ENCODE assay signal across 18 mouse cellular contexts in genomic region chr1:157168891-157169290, GRCm38 (mm10).
DNase-seq lines count a peak whose midpoint lies in the region; ATAC-seq and TF ChIP-seq lines count a peak whose summit lies in the region.
"Had no signal": no experiment of that assay in that cellular context is flagged by ENCODE, and none has a peak within 500 bp of the region (broad histone marks: within the 10 kb centered on the region; RNA-seq: fewer than 3 reads in every experiment).

No protein-coding gene starts in this region.

- H3K36me3 ChIP-seq in midbrain, embryonic 16.5 days (ENCODE audit: control insufficient read depth, insufficient read depth, low read length) = no peaks in the 10 kb centered on the region; the same call in 1 of the 2 replicates
- H3K36me3 ChIP-seq: embryonic facial prominence, embryonic 12.5 days had no signal

- H3K4me3 ChIP-seq in left cerebral cortex, adult 2 months = no peak overlapping the region
- H3K4me3 ChIP-seq in midbrain, embryonic 16.5 days (ENCODE audit: low read depth, low read length) = no peak overlapping the region
- H3K4me3 ChIP-seq: embryonic facial prominence, embryonic 12.5 days; heart, embryonic 10.5 days had no signal

- intact Hi-C loops in left cerebral cortex, adult 2 months (cut with DNase I) = loop anchor here (2.0 to 5.0 kb wide), 3 partner anchors 14 to 348 kb away; no protein-coding TSS in a partner anchor

- no peak for ATAC-seq in midbrain, embryonic 16.5 days
- ATAC-seq: forebrain, embryonic 14.5 days had no signal

- no peak for TF ChIP-seq CTCF in left cerebral cortex, adult 2 months (IDR thresholded peaks at IDR 0.05)

- H3K27ac ChIP-seq in left cerebral cortex, adult 2 months = peak overlapping the region; percentile 74
- H3K27ac ChIP-seq in midbrain, embryonic 16.5 days (ENCODE audit: low read length) = no peak overlapping the region
- H3K27ac ChIP-seq: embryonic facial prominence, embryonic 12.5 days; heart, embryonic 10.5 days; hindbrain, embryonic 14.5 days had no signal

- DNase-seq in layer of hippocampus, adult 18-20 months (ENCODE audit: low spot score in 2 of 2) = peak; percentile 42 to 74
- DNase-seq in layer of hippocampus, postnatal 25 days (ENCODE audit: extremely low spot score in 1 of 2, low spot score in 1 of 2) = no peak
- peak; percentile 74 to 82 for DNase-seq in frontal cortex, adult 2 months (ENCODE audit: extremely low spot score in 1 of 2, low spot score in 1 of 2)
- DNase-seq in left cerebral cortex, adult 2 months (ENCODE audit: extremely low spot score in 1 of 2, low spot score in 2 of 2) = peak in 1 of 2 experiments; percentile 56
- DNase-seq in right cerebral cortex, postnatal 25 days = peak; percentile 58
- DNase-seq in kidney, adult 9 months = no peak
- DNase-seq in urinary bladder, postnatal 25 days (ENCODE audit: low spot score) = no peak
- DNase-seq: B cell, adult 2 months; cerebellum, adult 9-11 months; kidney, adult 8-10 months; kidney, postnatal 25 days; liver; retina, postnatal 1 day had no signal

- H3K27me3 ChIP-seq in midbrain, embryonic 16.5 days (ENCODE audit: control insufficient read depth, insufficient read depth, low read depth, low read length) = no peaks in the 10 kb centered on the region
- H3K27me3 ChIP-seq: embryonic facial prominence, embryonic 12.5 days had no signal

- H3K9ac ChIP-seq in midbrain, embryonic 16.5 days (ENCODE audit: low read depth, low read length) = no peak overlapping the region
- H3K9ac ChIP-seq: embryonic facial prominence, embryonic 12.5 days; hindbrain, embryonic 14.5 days had no signal

- 92% methylated on average over 7 of the region's 7 CpGs for WGBS in midbrain, embryonic 16.5 days

- H3K9me3 ChIP-seq in midbrain, embryonic 16.5 days (replicated peaks; ENCODE audit: control insufficient read depth, low read length, poor library complexity, severe bottlenecking) = no peaks in the 10 kb centered on the region
- H3K9me3 ChIP-seq: embryonic facial prominence, embryonic 12.5 days; heart, embryonic 10.5 days had no signal

- H3K4me2 ChIP-seq in midbrain, embryonic 16.5 days (ENCODE audit: low read length) = no peak overlapping the region
- H3K4me2 ChIP-seq: embryonic facial prominence, embryonic 12.5 days; hindbrain, embryonic 14.5 days had no signal

- H3K4me1 ChIP-seq in midbrain, embryonic 16.5 days (ENCODE audit: control insufficient read depth, insufficient read depth, low read length) = no peaks in the 10 kb centered on the region
- H3K4me1 ChIP-seq: embryonic facial prominence, embryonic 12.5 days; heart, embryonic 10.5 days had no signal

Comparison
In these comparisons a context has a peak if more than half of its experiments do, and no peak if none do; other contexts are left out.
1. DNase-seq: peak in layer of hippocampus, adult 18-20 months (2 of 2), frontal cortex, adult 2 months (2 of 2) and right cerebral cortex, postnatal 25 days (single experiment); none in layer of hippocampus, postnatal 25 days (0 of 2), kidney, adult 9 months (single experiment) and urinary bladder, postnatal 25 days (single experiment).